Comparison of ENCODE assay signal across 7 mouse cellular contexts in the genomic region with DNA sequence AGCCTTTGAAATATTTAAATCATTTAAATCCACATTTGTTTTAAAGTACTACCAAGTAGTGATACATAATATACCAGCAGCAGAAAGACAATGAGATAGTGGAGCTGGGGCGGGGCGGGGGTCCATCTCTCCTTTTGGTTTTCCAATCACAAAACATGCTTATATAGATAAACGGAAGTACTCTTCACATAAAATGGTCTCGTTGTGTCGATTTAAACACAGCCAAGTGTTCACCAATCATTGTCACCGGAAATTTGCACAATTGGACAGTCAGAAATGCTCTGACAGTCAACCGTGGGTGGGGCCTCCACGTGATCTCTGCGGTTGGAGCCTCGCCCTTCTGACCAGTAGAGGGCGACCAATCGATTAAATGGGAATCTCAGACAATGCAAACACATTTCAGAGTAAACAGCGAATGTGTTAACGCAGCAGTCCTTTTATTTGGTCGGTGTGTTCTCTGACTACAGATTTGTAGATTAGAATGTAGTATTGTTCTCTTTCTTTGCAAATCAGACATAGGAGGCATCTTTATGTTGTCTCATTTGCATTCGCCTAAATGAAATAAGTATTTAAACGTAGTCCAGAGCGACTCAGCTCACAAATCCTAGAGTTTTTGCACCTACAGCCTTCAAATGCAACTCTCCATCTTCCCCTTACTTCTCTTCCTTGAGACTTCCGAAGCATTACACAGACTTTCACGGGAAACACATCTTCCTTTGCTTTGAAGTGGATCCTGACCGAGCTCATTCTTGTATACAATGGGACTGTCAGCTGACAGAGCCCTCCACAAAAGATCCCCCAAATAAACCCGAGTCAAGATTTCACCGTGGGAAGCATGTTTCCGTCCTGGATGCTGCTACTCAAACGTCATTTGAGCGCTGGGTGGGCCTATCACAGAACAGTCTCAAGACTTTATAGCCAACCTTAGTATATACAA. TPM values are rescaled to one million over a fixed set of nuclear protein-coding genes. Genes with fewer than 3 reads are reported as not detected.
A peak's percentile ranks its signal among the peaks of the same experiment; 100 is the strongest.
DNase-seq lines count a peak whose midpoint lies in the region; ATAC-seq lines count a peak whose summit lies in the region.

No protein-coding gene starts in this region.

- WGBS in intestine, embryonic 16.5 days, result 13% methylated on average over 26 of the region's 26 CpGs
- WGBS in midbrain, embryonic 11.5 days, result 9% methylated on average over 26 of the region's 26 CpGs

- no peaks in the 10 kb centered on the region for H3K9me3 ChIP-seq in intestine, embryonic 16.5 days (ENCODE audit: control insufficient read depth, low read length)
- no peaks in the 10 kb centered on the region for H3K9me3 ChIP-seq in midbrain, embryonic 11.5 days (ENCODE audit: control insufficient read depth, low read length)

- peak overlapping the region; percentile 55 for H3K4me3 ChIP-seq in intestine, embryonic 16.5 days (ENCODE audit: low read length)
- peak overlapping the region; percentile 33 for H3K4me3 ChIP-seq in midbrain, embryonic 11.5 days (ENCODE audit: low read depth, low read length)

- H3K9ac ChIP-seq in intestine, embryonic 16.5 days (ENCODE audit: low read depth, low read length), result peak overlapping the region; percentile 62
- peak overlapping the region; percentile 56; the same call in 1 of the 2 replicates for H3K9ac ChIP-seq in midbrain, embryonic 11.5 days (ENCODE audit: low read length)

- peak; percentile 85 for ATAC-seq in intestine, embryonic 16.5 days
- ATAC-seq in midbrain, embryonic 11.5 days (ENCODE audit: low FRiP score), result peak; percentile 79

- intact Hi-C loops in left cerebral cortex, postnatal 36 days (cut with DNase I), result loop anchor here (1.0 to 5.0 kb wide), 4 partner anchors 55 to 560 kb away; a partner anchor contains a TSS

- H3K36me3 ChIP-seq in intestine, embryonic 16.5 days (ENCODE audit: control insufficient read depth, insufficient read depth, low read length), result no peaks in the 10 kb centered on the region
- no peaks in the 10 kb centered on the region for H3K36me3 ChIP-seq in midbrain, embryonic 11.5 days (ENCODE audit: control insufficient read depth, insufficient read depth, low read length)

- peak overlapping the region; percentile 90 for H3K27ac ChIP-seq in intestine, embryonic 16.5 days (ENCODE audit: low read length)
- peak overlapping the region; percentile 77 for H3K27ac ChIP-seq in midbrain, embryonic 11.5 days (ENCODE audit: low read depth, low read length)

- H3K27me3 ChIP-seq in intestine, embryonic 16.5 days (replicated peaks; ENCODE audit: control insufficient read depth, insufficient read depth, low read length), result no peaks in the 10 kb centered on the region
- H3K27me3 ChIP-seq in midbrain, embryonic 11.5 days (ENCODE audit: control insufficient read depth, insufficient read depth, low read length), result no peaks in the 10 kb centered on the region; the same call in 1 of the 2 replicates

- peak overlapping the region; percentile 73 for H3K4me2 ChIP-seq in intestine, embryonic 16.5 days (ENCODE audit: low read depth, low read length)
- H3K4me2 ChIP-seq in midbrain, embryonic 11.5 days, result peak overlapping the region; percentile 65

- peak; percentile 87 for DNase-seq in adrenal gland, adult 8-10 months
- DNase-seq in embryo, embryonic 9.5 days (ENCODE audit: extremely low spot score), result peak; percentile 87
- peak; percentile 62 to 87 for DNase-seq in gastrocnemius, postnatal 4 days (ENCODE audit: low spot score in 2 of 2)
- DNase-seq in left cerebral cortex, postnatal 36 days (ENCODE audit: low spot score in 2 of 2), result peak; percentile 78 to 85
- peak; percentile 96 for DNase-seq in midbrain, embryonic 11.5 days (ENCODE audit: low spot score, missing footprints)
- DNase-seq in skeletal muscle tissue, adult 2 months (ENCODE audit: low read depth, low spot score), result peak; percentile 83

- peaks cover 19% of the 10 kb centered on the region for H3K4me1 ChIP-seq in intestine, embryonic 16.5 days (ENCODE audit: control insufficient read depth, insufficient read depth, low read length)
- peaks cover 5% of the 10 kb centered on the region; the same call in 1 of the 2 replicates for H3K4me1 ChIP-seq in midbrain, embryonic 11.5 days (ENCODE audit: control insufficient read depth, insufficient read depth, low read length)

RNA-seq across cellular contexts. Expression of a gene that starts 8.3 kb away (rescaled TPM):
- total RNA-seq in adrenal gland, adult 8-10 months (2022), result under 1 TPM in 3 of 4 experiments, not detected in 1; 0.23 to 0.89 (median 0.62) TPM
- under 1 TPM; 0.31 to 0.32 TPM for total RNA-seq in gastrocnemius, postnatal 4 days (2021)
- polyA plus RNA-seq in intestine, embryonic 16.5 days (2015; fragmentation: Nextera tagmentation; extraction: Ambion mirVana), result 0.16 and 0.20 TPM in 2 replicates
- under 1 TPM in 1 of 2 experiments, not detected in 1; 0.36 TPM for total RNA-seq in left cerebral cortex, postnatal 36 days (2021)
- polyA plus RNA-seq in midbrain, embryonic 11.5 days (2014; fragmentation: Nextera tagmentation; extraction: Ambion mirVana), result 0.20 and 0.29 TPM in 2 replicates

RNA-seq across cellular contexts. Expression of a gene that starts 38.1 kb away (rescaled TPM):
- 1 to 10 TPM in 3 of 4 experiments, under 1 TPM in 1; 0.84 to 2.6 (median 2.0) TPM for total RNA-seq in adrenal gland, adult 8-10 months (2022)
- 1 to 10 TPM; 4.1 to 4.4 TPM for total RNA-seq in gastrocnemius, postnatal 4 days (2021)
- polyA plus RNA-seq in intestine, embryonic 16.5 days (2015; fragmentation: Nextera tagmentation; extraction: Ambion mirVana), result 9.7 and 11.7 TPM in 2 replicates
- total RNA-seq in left cerebral cortex, postnatal 36 days (2021), result 1 to 10 TPM; 2.8 to 3.7 TPM
- 19.8 and 22.6 TPM in 2 replicates for polyA plus RNA-seq in midbrain, embryonic 11.5 days (2014; fragmentation: Nextera tagmentation; extraction: Ambion mirVana)

RNA-seq across cellular contexts. Expression of a gene that starts 38.2 kb away (rescaled TPM):
- 1 to 10 TPM; 3.3 to 6.4 (median 4.3) TPM for total RNA-seq in adrenal gland, adult 8-10 months (2022)
- 1 to 10 TPM; 3.2 to 4.8 TPM for total RNA-seq in gastrocnemius, postnatal 4 days (2021)
- 4.6 and 5.3 TPM in 2 replicates for polyA plus RNA-seq in intestine, embryonic 16.5 days (2015; fragmentation: Nextera tagmentation; extraction: Ambion mirVana)
- 10 to 100 TPM; 16.1 to 18.6 TPM for total RNA-seq in left cerebral cortex, postnatal 36 days (2021)
- polyA plus RNA-seq in midbrain, embryonic 11.5 days (2014; fragmentation: Nextera tagmentation; extraction: Ambion mirVana), result 17.0 and 18.8 TPM in 2 replicates

Comparison
In these comparisons a context has a peak if more than half of its experiments do, and no peak if none do; other contexts are left out.
1. Peak in every context shown above with its lines: DNase-seq, ATAC-seq, H3K4me3 ChIP-seq and H3K27ac ChIP-seq.